Mouse (Mus musculus) kidney, adult 2 months (tissue): ENCODE results near the gene Sspo. TPM values are rescaled to one million over a fixed set of nuclear protein-coding genes. Genes with fewer than 3 reads are reported as not detected.
A peak's percentile ranks its signal among the peaks of the same experiment; 100 is the strongest.

Experiments used
- DNase-seq: peaks from one replicate; pipeline ENCODE4 v3.0.0; 2021
- H3K27ac ChIP-seq: fragments of 200-500 bp; 2 replicates; pipeline ENCODE4 v1.5.1; 2012; ENCODE audit warnings: low read depth, low read length, control low read depth, inconsistent platforms; ENCODE audit not compliant: insufficient read depth
- H3K27me3 ChIP-seq: fragments of 200-500 bp; replicated peaks from 2 replicates; pipeline ENCODE4 v1.6.1; 2012; ENCODE audit warnings: mild to moderate bottlenecking, moderate library complexity, low read length, inconsistent platforms; ENCODE audit not compliant: control insufficient read depth, insufficient read depth
- H3K36me3 ChIP-seq: fragments of 200-500 bp; 2 replicates; pipeline ENCODE4 v1.6.1; 2012; ENCODE audit warnings: mild to moderate bottlenecking, moderate library complexity, low read length, inconsistent platforms; ENCODE audit not compliant: control insufficient read depth, insufficient read depth
- H3K4me1 ChIP-seq: fragments of 200-500 bp; 2 replicates; pipeline ENCODE4 v1.6.1; 2011; ENCODE audit warnings: low read length; ENCODE audit not compliant: control insufficient read depth, insufficient read depth
- H3K4me3 ChIP-seq: fragments of 200-500 bp; 2 replicates; pipeline ENCODE4 v1.5.1; 2011; ENCODE audit warnings: mild to moderate bottlenecking, low read depth, low read length, control low read depth; ENCODE audit not compliant: insufficient read depth
- CTCF ChIP-seq: fragments of 200-500 bp; conservative IDR thresholded peaks from 2 replicates; pipeline ENCODE4 v1.5.1; 2011; ENCODE audit warnings: low read depth, mild to moderate bottlenecking, control low read depth, low read length, moderate library complexity, mixed read lengths; ENCODE audit not compliant: insufficient read depth, insufficient read length
- POLR2A ChIP-seq: fragments of 200-500 bp; IDR thresholded peaks from one replicate; pipeline ENCODE4 v1.6.1; 2011; ENCODE audit warnings: low read depth, low read length, control low read depth
- WGBS: fragments of 180-500 bp; shearing (Covaris S2); methylation state at CpG from one replicate; pipeline ENCODE4 v1.1.7; 2018; 5-methylcytosine and 5-hydroxymethylcytosine counted together
- polyA plus RNA-seq: library from polyadenylated mRNA; depleted of rRNA; stranded (reverse); fragments of >200 nt; gene quantifications from 2 replicates; pipeline ENCODE4 v1.2.3, GENCODE M21; 2012

Gene Sspo
- polyA plus RNA-seq, 1 experiment, result 1.5 TPM

DNA sequence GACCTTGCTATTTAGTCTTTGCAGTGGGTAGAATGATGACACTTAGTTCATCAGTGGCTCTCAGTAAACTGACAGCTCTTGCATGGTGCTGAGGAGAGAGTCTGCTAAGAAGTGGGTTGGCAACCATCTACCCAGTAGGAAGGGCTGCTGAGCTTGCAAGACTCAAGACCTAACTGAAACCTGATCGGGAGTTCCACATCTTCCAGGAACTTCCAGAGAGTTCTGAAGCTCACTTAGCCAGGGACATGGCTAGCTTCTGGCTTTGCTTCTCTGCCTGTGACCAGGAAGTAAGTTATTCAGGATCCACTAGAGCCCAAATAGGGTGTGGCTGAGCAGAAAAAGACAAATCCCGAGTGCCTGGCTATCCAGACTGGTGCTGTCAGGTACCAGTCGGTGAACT lies 35.4 kb upstream of the Sspo start:
- H3K4me3 ChIP-seq, result no peak overlapping the region
- no peak overlapping the region for H3K27ac ChIP-seq
- H3K36me3 ChIP-seq, result peaks cover 1% of the 10 kb centered on the region; the same call in 1 of the 2 replicates
- H3K4me1 ChIP-seq, result peaks cover 6% of the 10 kb centered on the region; the same call in 1 of the 2 replicates
- TF ChIP-seq POLR2A, result no peak
- TF ChIP-seq CTCF, result no peak
- 75% methylated on average over 3 of the region's 3 CpGs for WGBS
- H3K27me3 ChIP-seq, result no peaks in the 10 kb centered on the region
- no peak for DNase-seq

DNA sequence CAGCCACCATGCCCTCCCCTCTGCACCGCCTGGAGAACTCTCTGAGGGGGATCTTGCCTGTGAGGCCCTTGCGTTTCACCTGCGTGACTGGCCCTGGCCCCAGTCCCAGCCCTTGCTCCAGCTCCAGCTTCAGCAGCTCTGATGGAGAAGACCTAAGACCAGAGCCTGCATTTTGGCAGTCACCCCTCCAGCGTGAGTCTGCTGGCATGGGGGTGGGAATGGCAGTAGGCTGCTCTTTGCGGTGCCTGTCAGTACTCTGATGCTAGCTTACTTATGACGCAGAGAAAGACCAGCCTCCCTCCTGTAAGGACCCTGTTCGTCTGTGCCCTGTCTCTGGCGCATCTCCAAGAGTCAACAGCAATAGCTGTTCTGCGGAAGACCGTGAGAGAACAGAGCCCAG lies 34.9 kb upstream of the Sspo start:
- no peaks in the 10 kb centered on the region for H3K27me3 ChIP-seq
- 71% methylated on average over 10 of the region's 10 CpGs for whole genome bisulfite sequencing
- no peak overlapping the region for H3K4me3 ChIP-seq
- peaks cover 6% of the 10 kb centered on the region; the same call in 1 of the 2 replicates for H3K4me1 ChIP-seq
- DNase-seq, result no peak
- no peak overlapping the region for H3K27ac ChIP-seq
- peaks cover 1% of the 10 kb centered on the region; the same call in 1 of the 2 replicates for H3K36me3 ChIP-seq
- TF ChIP-seq CTCF, result no peak

DNA sequence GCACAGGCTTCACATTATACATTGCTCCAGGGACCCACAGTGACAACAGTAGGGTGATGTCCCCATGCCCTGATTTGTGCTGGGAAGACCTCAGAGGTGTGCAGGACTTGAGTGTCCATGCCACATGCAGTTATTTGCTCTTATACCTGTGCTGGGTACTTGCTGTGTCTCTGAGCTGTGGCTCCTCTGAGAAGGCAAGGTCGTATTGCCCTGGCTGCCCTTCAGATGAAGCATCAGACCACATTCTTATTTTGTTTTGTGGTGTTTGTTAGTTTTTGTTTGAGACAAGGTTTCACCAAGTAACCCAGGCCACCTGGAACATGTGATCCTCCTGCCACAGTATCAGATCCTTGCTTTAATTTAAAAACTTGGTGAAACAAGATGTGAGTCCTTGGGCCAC lies 33.1 kb upstream of the Sspo start:
- TF ChIP-seq POLR2A (no peak), CTCF (no peak)
- no peak for DNase-seq
- no peaks in the 10 kb centered on the region for H3K27me3 ChIP-seq
- H3K36me3 ChIP-seq, result peaks cover 1% of the 10 kb centered on the region; the same call in 1 of the 2 replicates
- 83% methylated on average over 1 of the region's 1 CpGs for WGBS
- H3K4me3 ChIP-seq, result no peak overlapping the region
- peaks cover 6% of the 10 kb centered on the region; the same call in 1 of the 2 replicates for H3K4me1 ChIP-seq
- no peak overlapping the region for H3K27ac ChIP-seq

DNA sequence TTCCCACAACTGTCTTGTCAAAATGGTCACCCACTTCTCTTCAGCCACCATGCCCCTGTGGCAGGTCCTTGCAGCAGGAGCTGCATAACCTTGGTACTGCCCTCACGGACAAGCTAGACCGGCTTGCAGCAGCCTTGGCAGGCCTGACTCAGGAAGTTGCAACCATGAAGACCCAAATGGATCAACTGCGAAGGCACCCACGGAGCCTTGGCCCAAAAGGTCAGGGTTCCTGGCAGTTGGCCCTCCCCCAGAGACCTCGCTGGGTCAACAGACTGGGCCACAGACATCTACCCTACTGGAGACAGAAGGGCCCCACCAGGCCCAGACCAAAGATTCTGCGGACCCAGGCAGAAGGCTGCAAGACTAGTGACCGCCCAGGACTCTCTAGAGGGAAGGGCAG lies 32.4 kb upstream of the Sspo start:
- peaks cover 6% of the 10 kb centered on the region; the same call in 1 of the 2 replicates for H3K4me1 ChIP-seq
- no peak overlapping the region for H3K27ac ChIP-seq
- no peak overlapping the region for H3K4me3 ChIP-seq
- TF ChIP-seq CTCF (no peak), POLR2A (no peak)
- DNase-seq, result peak; percentile 47
- no peaks in the 10 kb centered on the region; the same call in 1 of the 2 replicates for H3K36me3 ChIP-seq
- WGBS, result 70% methylated on average over 7 of the region's 7 CpGs
- H3K27me3 ChIP-seq, result no peaks in the 10 kb centered on the region

DNA sequence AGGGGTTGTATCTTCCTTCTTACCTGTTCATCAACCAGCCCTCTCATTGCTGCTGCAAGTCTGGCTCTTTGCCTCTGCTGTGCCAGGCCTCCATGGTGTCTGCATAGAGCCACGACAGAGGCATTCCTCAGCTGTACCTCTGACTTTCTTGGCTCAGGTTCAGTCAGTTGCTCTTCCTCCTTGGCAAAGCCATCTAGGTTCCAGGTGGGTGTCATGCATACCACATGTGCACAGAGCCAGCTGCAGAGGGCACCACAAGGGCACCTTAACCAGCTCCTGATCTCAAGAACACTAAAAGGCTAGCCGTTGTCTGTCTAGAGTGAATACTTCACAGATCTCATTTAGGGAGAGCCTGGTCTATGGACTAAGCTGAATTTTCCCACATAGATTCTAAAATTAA lies 31.5 kb upstream of the Sspo start:
- no peaks in the 10 kb centered on the region; the same call in 1 of the 2 replicates for H3K36me3 ChIP-seq
- no peak for TF ChIP-seq POLR2A
- 0 out of 2 replicates have a peak, but pooled peaks have one; percentile 4 for TF ChIP-seq CTCF
- H3K27ac ChIP-seq, result no peak overlapping the region
- WGBS, result 23% methylated on average over 2 of the region's 2 CpGs
- peaks cover 6% of the 10 kb centered on the region; the same call in 1 of the 2 replicates for H3K4me1 ChIP-seq
- no peak overlapping the region for H3K4me3 ChIP-seq
- no peaks in the 10 kb centered on the region for H3K27me3 ChIP-seq
- peak; percentile 59 for DNase-seq

DNA sequence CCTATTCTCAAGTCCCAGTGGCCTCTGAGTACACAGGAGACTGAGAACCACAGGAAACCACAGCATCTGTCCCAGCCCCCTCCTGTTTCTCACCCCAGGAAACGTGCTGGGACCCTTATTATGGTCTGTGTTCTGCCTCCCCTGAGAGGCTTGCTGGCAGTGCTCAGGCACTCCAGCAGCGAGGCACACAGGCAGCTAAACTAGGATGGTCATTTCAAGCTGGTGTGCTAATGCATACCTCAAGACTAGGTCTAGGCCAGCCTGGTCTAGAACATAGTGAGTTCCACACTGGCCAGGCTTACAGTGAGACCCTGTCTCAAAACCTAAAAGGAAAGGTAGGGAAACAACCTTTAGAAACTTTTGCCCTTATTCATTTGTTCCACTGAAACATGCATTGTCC lies 27.4 kb upstream of the Sspo start:
- Histone ChIP-seq H3K27me3 (no peaks in the 10 kb centered on the region), H3K4me3 (no peak overlapping the region), H3K27ac (no peak overlapping the region), H3K4me1 (peaks cover 7% of the 10 kb centered on the region), H3K36me3 (no peaks in the 10 kb centered on the region)
- DNase-seq, result no peak
- 16% methylated on average over 2 of the region's 2 CpGs for WGBS
- TF ChIP-seq CTCF (no peak), POLR2A (no peak)

DNA sequence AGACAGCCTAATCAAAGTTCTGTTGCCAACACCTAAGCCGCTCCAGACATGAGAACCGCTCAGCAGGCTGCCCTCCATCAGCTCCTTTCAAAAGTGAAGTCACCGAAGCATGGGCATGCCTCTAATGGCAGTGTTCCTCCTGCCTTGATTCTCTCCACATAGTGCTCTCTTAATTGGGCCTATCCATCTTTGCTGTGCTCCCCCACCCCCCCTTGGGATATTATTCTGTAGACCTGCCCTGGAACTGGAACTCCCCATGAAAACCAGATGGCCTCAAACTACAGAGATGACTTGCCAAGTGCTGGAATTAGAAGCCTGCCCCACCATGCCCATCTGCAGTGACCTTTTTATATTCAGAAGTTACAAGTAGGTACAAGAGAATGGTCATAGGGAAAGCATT lies 24.7 kb upstream of the Sspo start:
- no peaks in the 10 kb centered on the region for H3K27me3 ChIP-seq
- H3K36me3 ChIP-seq, result no peaks in the 10 kb centered on the region
- no peak for DNase-seq
- peaks cover 7% of the 10 kb centered on the region; the same call in 1 of the 2 replicates for H3K4me1 ChIP-seq
- H3K27ac ChIP-seq, result no peak overlapping the region
- no peak overlapping the region for H3K4me3 ChIP-seq
- WGBS, result 85% methylated on average over 3 of the region's 3 CpGs
- no peak for TF ChIP-seq POLR2A
- no peak for TF ChIP-seq CTCF

- no peaks in the 10 kb centered on the region for H3K27me3 ChIP-seq
- H3K4me1 ChIP-seq, result peaks cover 14% of the 10 kb centered on the region; the same call in 1 of the 2 replicates
- WGBS, result 79% methylated on average over 5 of the region's 5 CpGs
- TF ChIP-seq CTCF, result no peak; the same call in 1 of the 2 replicates
- no peak for TF ChIP-seq POLR2A
- H3K4me3 ChIP-seq, result no peak overlapping the region
- H3K27ac ChIP-seq, result no peak overlapping the region
- no peak for DNase-seq
- H3K36me3 ChIP-seq, result no peaks in the 10 kb centered on the region
Observed at GRCm38 (mm10) chr6:48424074-48424473, 24.0 kb upstream of the Sspo start.
